Comparison of ENCODE assay signal across 18 mouse cellular contexts in the genomic region with DNA sequence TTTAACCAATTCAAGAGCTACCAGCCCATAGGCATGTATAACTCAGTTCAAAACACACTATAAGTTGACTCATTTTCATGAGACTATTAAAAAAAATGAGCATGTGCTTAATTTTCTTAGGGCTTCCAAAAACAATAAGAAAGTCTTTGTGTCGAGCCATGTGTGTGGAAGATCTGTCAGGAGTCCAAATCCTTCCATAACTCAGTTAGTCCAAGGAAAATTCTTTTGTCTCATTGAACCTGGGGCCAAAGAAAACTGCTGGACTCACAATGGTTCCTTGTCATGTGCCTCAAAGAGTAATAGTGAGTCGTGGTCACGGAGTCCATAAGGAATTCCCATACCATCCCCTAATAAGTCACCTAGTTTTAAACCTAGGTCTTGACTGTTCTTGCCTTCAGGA.
DNase-seq lines count a peak whose midpoint lies in the region; ATAC-seq lines count a peak whose summit lies in the region.
"Had no signal": no experiment of that assay in that cellular context is flagged by ENCODE, and none has a peak within 500 bp of the region (broad histone marks: within the 10 kb centered on the region; RNA-seq: fewer than 3 reads in every experiment).

No protein-coding gene starts in this region.

- H3K9me3 ChIP-seq in limb, embryonic 13.5 days, result no peaks in the 10 kb centered on the region
- no peaks in the 10 kb centered on the region for H3K9me3 ChIP-seq in limb, embryonic 10.5 days (replicated peaks)
- H3K9me3 ChIP-seq: forebrain, embryonic 10.5 days; forebrain, embryonic 15.5 days; heart, embryonic 13.5 days; hindbrain, embryonic 13.5 days had no signal

- no peak for DNase-seq in limb, embryonic 10.5 days (ENCODE audit: low spot score)
- DNase-seq in Muller cell, postnatal 12 days (ENCODE audit: inconsistent ontology term), result peak; percentile 57
- peak; percentile 52 for DNase-seq in fibroblast of lung, adult 2 months (ENCODE audit: low read depth)
- no peak for DNase-seq in right cerebral cortex, postnatal 36 days (ENCODE audit: low spot score in 2 of 2)
- DNase-seq: adrenal gland, postnatal 14 days; cerebellum, adult 18-20 months; cerebellum, adult 9-11 months; gastrocnemius, postnatal 36 days; heart, adult 11 months; kidney, adult 11 months had no signal

- H3K9ac ChIP-seq in limb, embryonic 13.5 days, result no peak overlapping the region
- H3K9ac ChIP-seq: forebrain, embryonic 15.5 days; heart, embryonic 13.5 days; hindbrain, embryonic 13.5 days had no signal

- H3K4me2 ChIP-seq in limb, embryonic 13.5 days (replicated peaks), result no peak overlapping the region
- H3K4me2 ChIP-seq: forebrain, embryonic 15.5 days; heart, embryonic 13.5 days; hindbrain, embryonic 13.5 days had no signal

- H3K27ac ChIP-seq in limb, embryonic 13.5 days, result no peak overlapping the region
- H3K27ac ChIP-seq in limb, embryonic 10.5 days, result no peak overlapping the region
- H3K27ac ChIP-seq: forebrain, embryonic 10.5 days; forebrain, embryonic 15.5 days; heart, embryonic 13.5 days; hindbrain, embryonic 13.5 days; hindbrain, postnatal 0 days had no signal

- H3K36me3 ChIP-seq in limb, embryonic 13.5 days, result no peaks in the 10 kb centered on the region
- H3K36me3 ChIP-seq in limb, embryonic 10.5 days, result no peaks in the 10 kb centered on the region
- H3K36me3 ChIP-seq: forebrain, embryonic 10.5 days; forebrain, embryonic 15.5 days; heart, embryonic 13.5 days; hindbrain, embryonic 13.5 days had no signal

- H3K4me3 ChIP-seq in limb, embryonic 13.5 days, result no peak overlapping the region
- no peak overlapping the region for H3K4me3 ChIP-seq in limb, embryonic 10.5 days
- H3K4me3 ChIP-seq: forebrain, embryonic 10.5 days; forebrain, embryonic 15.5 days; heart, embryonic 13.5 days; hindbrain, embryonic 13.5 days had no signal

- WGBS in limb, embryonic 13.5 days, result 62% methylated on average over 3 of the region's 3 CpGs
- 87% methylated on average over 3 of the region's 3 CpGs for WGBS in limb, embryonic 10.5 days

- H3K4me1 ChIP-seq in limb, embryonic 13.5 days, result peaks cover 3% of the 10 kb centered on the region; the same call in 1 of the 2 replicates
- H3K4me1 ChIP-seq in limb, embryonic 10.5 days, result 0 out of 2 replicates have a peak, but pooled peaks cover 2% of the 10 kb centered on the region
- H3K4me1 ChIP-seq: forebrain, embryonic 10.5 days; forebrain, embryonic 15.5 days; hindbrain, embryonic 13.5 days had no signal

- H3K27me3 ChIP-seq in limb, embryonic 13.5 days, result no peaks in the 10 kb centered on the region
- H3K27me3 ChIP-seq in limb, embryonic 10.5 days (ENCODE audit: low read depth, poor library complexity, severe bottlenecking), result no peaks in the 10 kb centered on the region
- H3K27me3 ChIP-seq: CH12.LX; forebrain, embryonic 15.5 days; heart, embryonic 13.5 days; hindbrain, embryonic 13.5 days had no signal

- ATAC-seq in limb, embryonic 13.5 days (ENCODE audit: low FRiP score, low read depth), result peak; percentile 15; the same call in 1 of the 2 replicates
- ATAC-seq in erythroblast, adult 5-6 weeks (replicated peaks; ENCODE audit: low FRiP score, poor library complexity, severe bottlenecking), result no peak
- ATAC-seq: forebrain, embryonic 15.5 days; hindbrain, postnatal 0 days had no signal

Comparison
In these comparisons a context has a peak if more than half of its experiments do, and no peak if none do; other contexts are left out.
1. DNase-seq: peak in Muller cell, postnatal 12 days (single experiment) and fibroblast of lung, adult 2 months (single experiment); none in limb, embryonic 10.5 days (single experiment) and right cerebral cortex, postnatal 36 days (0 of 2).